Mouse (Mus musculus) myocyte (in vitro differentiated cells): ENCODE results near the gene Tshz2.

Source experiments
- E2F4 ChIP-seq: IDR thresholded peaks from one replicate; pipeline ENCODE4 v1.6.1; 2011; ENCODE audit warnings: mild to moderate bottlenecking, control low read depth, moderate library complexity; ENCODE audit not compliant: insufficient read depth
- MAX ChIP-seq: IDR thresholded peaks from one replicate; pipeline ENCODE4 v1.6.1; 2011; ENCODE audit warnings: low read depth, mild to moderate bottlenecking, control low read depth
- MYOD1 ChIP-seq, 3 experiments: IDR thresholded peaks; one replicate each; pipeline ENCODE4 v1.6.1; 2011; ENCODE audit warnings: control low read depth in 2 of 3, low read depth in 2 of 3, mild to moderate bottlenecking in 2 of 3, moderate library complexity in 1 of 3; ENCODE audit not compliant: insufficient read length in 2 of 3, control insufficient read depth in 1 of 3
- POLR2A ChIP-seq: IDR thresholded peaks from one replicate; pipeline ENCODE4 v1.6.1; 2011; ENCODE audit warnings: low read depth, mild to moderate bottlenecking, control low read depth, moderate library complexity; ENCODE audit not compliant: insufficient read length
- POLR2AphosphoS2 ChIP-seq: IDR thresholded peaks from one replicate; pipeline ENCODE4 v1.6.1; 2011; ENCODE audit warnings: low read depth, control low read depth; ENCODE audit not compliant: insufficient read length
- REST ChIP-seq: IDR thresholded peaks from one replicate; pipeline ENCODE4 v1.6.1; 2011; ENCODE audit warnings: mild to moderate bottlenecking, control low read depth, moderate library complexity; ENCODE audit not compliant: insufficient read depth, insufficient read length
- TCF12 ChIP-seq: IDR thresholded peaks from one replicate; pipeline ENCODE4 v1.6.1; 2011; ENCODE audit warnings: mild to moderate bottlenecking, control low read depth; ENCODE audit not compliant: poor library complexity, insufficient read depth, severe bottlenecking

- TF ChIP-seq POLR2A (no peak), MYOD1 (IDR thresholded peaks at IDR 0.05; ENCODE audit: control insufficient read depth in 1 of 3, insufficient read length in 2 of 3, low read depth in 2 of 3) (no peak), REST (no peak), POLR2AphosphoS2 (no peak), E2F4 (no peak), TCF12 (no peak), MAX (no peak)
These were observed 125.3 kb downstream of the Tshz2 start for GRCm38 (mm10) chr2:169758120-169758519.
